Mouse (Mus musculus): ENCODE data around the gene Hdgfl2.

DNA sequence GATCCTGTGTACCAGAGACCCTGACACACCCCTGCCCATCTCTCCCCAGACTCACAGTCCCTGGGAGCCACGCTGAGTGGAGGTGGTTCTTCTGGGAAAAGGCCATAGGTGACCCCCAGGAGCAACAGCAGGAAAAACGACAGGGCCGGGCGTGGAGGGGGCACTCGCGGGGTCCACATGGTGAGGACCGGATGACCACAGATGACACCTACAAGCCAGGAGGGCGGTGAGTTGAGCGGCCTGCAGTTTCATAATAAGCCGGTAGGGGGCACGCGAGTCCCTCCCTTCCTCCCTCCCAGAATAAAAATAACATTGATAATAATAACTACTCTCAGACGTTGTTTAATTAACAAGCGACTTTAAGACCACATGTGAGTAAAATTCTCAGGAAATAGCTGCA, 53.2 kb downstream of the Hdgfl2 start:
- TF ChIP-seq CTCF (IDR thresholded peaks at IDR 0.05) = no peak; the same call in 1 of the 2 replicates
- TF ChIP-seq POLR2A (IDR thresholded peaks at IDR 0.05; ENCODE audit: insufficient read depth, low read depth, low read length) = no peak
